Mouse (Mus musculus): ENCODE data around the gene Pbld2. TPM values are rescaled to one million over a fixed set of nuclear protein-coding genes. Genes with fewer than 3 reads are reported as not detected.
A peak's percentile ranks its signal among the peaks of the same experiment; 100 is the strongest.
"Not testable (repeated sequence)": the region's sequence is repeated elsewhere in the genome, so short reads cannot be mapped to it uniquely, and the experiment has no call there.

Pbld2 gene
- total RNA-seq, 2 experiments from 2014 or later, result 1.7 to 2.3 TPM

DNA sequence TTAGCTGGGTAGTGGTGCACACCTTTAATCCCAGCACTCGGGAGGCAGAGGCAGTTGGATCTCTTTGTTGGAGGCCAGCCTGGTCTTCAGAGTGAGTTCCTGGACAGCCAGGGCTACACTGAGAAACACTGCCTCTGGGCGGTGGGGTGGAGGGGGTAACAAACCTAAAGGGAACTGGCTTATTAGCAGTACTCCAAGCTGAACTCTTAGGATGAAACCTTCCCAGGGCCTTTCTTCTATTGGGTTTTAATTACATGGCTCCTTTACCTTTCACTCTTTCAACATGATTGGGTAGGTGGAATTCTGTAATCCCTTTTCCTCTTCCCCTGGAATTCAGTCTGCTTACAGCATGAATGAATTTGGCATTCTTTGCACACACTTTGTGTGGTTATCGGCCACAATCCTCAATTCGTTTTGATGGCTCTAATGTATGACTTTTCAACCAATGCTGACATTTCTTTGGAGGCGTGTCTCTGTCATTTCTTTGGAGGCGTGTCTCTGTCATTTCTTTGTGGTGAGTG, 1.4 kb downstream of the Pbld2 start:
- no peak for DNase-seq

DNA sequence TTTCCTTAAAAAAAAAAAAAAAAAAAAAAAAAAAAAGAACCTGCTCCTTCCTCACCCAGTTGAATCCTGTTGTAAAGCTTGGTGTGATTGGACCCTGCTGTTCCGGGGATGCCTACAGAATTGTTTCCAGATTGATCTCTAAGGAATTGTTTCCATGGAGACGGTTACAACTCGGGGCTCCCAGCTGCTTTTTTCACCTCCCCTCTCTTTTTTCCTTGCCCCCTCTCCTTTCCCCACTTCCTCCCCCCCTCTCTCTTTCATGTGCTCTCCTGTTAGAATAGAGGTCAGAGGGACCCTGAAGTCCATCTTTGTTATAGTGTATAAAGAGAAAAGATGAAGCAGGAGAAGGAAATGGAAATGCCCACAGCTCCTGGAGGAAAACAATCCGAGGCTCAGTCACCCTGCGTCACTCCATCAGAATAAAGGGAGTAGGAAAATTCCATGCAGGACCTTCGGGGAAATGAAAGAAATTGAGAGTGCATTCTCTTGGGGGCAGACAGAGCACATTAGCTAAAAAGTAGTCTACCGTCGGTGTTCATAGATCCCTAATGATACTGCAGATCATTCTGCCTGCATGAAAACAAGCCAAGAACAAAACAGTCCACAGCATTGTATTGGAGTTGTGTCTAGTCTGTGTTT, 2.2 kb downstream of the Pbld2 start:
- peak in 1 of 2 experiments; percentile 26 for DNase-seq

- no peak for DNase-seq
Observed at GRCm38 (mm10) chr10:63026795-63027160, 2.7 kb downstream of the Pbld2 start.

GRCm38 (mm10) chr10:63027376-63028161, 3.5 kb downstream of the Pbld2 start:
- no peak for DNase-seq

DNA sequence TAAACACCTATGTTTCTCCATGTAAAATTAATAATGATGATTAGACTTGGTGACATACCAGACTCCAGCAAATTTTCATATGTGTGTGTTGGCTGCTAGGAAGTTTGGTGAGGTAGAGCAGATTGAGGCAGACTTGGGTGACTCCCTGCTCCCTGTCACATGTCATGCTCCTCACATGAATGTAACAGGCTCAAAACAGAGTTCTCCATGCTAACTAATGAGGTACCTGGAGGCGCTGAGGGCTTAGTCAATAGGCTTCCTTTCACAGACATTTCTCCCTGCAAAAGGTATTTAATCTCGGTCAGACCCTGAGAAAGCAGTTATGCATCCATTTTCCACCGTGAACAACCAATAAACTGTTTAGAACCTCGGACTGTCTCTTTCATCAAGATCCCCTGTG, 4.3 kb downstream of the Pbld2 start:
- DNase-seq, result no peak

DNA sequence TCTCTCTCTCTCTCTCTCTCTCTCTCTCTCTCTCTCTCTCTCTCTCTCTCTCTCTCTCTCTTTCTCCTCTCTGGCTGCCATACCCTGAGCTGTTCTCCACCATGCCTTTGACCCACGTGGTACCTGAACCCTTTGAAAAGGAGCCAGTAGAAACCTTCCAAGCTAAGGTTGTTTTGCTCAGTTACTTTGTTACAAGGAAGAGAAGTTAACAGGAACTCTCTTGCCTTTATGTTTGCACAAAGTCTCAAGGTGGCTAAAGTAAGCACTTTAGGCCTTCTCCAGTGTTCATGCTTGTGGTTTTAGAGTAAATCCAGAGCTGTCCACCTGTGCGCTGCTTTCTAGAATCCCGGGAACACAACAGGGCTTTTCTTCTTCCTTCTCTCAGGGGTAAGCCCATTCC, 8.2 kb downstream of the Pbld2 start:
- DNase-seq, result no peak

GRCm38 (mm10) chr10:63032956-63033355, 8.8 kb downstream of the Pbld2 start:
- DNase-seq, result no peak

DNA sequence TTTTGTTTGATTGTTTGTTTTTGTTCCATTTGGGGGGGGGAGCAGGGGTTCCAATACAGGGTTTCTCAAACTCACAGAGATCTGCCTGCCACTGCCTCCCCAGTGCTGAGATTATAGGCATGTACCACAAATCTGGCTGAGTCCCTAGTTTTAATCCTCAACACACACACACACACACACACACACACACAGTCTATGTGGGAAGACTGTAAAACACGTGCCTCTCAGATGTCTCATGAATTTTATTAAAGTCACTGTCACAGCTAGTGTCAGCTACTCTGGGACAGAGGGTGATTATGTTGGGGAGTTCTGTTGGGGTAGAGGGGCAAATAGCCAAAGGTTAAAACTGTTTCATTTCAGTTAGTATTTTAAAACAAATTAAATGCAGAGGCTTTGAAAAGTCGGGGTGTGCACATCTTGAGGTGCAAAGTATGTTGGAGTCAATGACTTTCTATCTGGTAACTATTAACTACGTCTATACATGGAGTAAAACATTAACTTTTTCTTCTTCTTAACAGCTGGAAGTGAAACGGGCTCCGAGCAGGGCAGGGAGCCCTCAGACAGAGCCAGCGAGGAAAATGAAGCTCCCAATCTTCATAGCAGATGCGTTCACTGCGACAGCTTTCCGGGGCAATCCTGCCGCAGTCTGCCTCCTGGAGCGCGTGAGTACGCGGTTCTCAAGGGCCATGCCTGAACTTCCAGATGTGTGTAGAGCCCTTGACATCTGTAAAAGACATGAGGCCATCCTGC, 14.6 kb downstream of the Pbld2 start:
- no peak for DNase-seq

- DNase-seq, result no peak
Observed at GRCm38 (mm10) chr10:63039867-63040628, 15.9 kb downstream of the Pbld2 start.

DNA sequence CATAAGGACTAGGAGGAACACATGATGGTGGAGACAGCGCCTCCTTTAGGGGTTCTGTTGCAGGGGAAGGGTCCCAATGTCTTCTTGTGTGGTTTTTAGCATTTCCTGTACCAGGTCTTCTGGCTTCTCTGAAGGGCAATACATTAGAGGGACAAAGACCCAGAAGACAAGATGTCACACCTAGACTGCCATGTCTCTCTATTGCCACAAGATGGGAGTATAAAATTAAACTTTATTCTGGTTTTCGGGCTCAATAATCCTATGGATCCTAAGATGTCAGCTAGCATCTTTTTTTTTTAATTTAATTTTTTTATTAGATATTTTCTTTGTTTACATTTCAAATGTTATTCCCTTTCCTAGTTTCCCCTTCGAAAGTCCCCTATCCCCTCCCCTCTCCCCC, 19.0 kb downstream of the Pbld2 start:
- no peak for DNase-seq

GRCm38 (mm10) chr10:63047751-63048150, 23.6 kb downstream of the Pbld2 start:
- DNase-seq, result no peak

DNA sequence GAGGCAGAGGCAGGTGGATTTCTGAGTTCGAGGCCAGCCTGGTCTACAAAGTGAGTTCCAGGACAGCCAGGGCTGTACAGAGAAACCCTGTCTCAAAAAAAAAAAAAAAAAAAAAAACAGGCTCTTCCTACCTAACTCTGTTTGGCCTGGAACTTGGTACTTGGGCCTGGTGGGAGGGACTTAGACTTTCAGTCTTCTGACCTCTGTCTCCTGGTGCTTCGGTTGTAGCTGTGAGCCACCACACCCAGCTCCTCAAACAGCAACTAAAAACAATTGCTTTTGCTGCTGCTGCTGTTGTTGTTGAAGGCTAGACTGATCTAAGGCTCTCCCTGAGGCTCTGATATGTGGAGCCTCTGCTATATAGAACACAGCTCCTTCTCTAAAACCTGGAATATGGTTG, 25.0 kb downstream of the Pbld2 start:
- no peak for DNase-seq

- no peak for DNase-seq
Observed at GRCm38 (mm10) chr10:63051267-63051666, 27.2 kb downstream of the Pbld2 start.

GRCm38 (mm10) chr10:63052011-63052410, 27.9 kb downstream of the Pbld2 start:
- DNase-seq, result no peak

DNA sequence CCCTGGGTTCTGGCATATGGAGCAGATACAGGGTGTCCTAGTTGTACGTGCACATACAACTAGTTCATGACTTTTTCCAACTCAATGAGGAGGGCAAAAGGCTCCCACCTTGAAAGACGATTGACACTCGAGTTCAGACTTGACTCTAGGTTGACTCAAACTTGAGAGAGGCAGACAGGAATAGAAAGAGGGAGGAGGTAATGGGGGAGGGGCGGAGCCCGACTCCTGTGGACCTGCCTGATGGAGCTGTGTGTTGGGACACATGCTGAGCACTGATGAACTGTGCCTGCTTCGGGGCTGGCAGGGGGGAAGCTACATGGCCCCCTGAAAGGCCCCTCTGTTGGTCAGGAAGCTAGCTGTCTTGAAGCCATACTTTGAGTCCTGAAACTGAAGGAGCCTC, 28.9 kb downstream of the Pbld2 start:
- no peak for DNase-seq

- not testable (repeated sequence) for DNase-seq
Observed at GRCm38 (mm10) chr10:63054071-63054470, 30.0 kb downstream of the Pbld2 start.

DNA sequence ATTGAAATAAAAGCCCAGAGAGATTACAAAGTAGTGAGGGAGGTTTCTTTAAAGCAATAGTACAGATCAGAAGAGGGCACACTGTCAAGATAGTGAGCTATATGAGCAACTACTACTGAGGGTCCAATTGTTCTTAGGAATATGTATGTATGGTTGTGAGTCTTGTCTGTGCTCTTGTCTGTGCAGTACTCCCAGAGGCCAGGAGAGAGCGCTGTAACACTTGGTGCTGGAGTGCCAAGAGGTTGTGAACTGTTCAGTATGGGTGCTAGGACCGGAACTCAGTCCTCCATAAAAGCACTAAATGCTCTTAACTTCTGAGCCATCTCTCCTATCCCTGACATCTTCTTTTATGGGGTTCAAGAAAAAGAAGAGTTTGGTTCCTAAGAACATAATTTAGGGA, 30.5 kb downstream of the Pbld2 start:
- no peak for DNase-seq

- no peak for DNase-seq
Observed at GRCm38 (mm10) chr10:63056966-63057750, 33.0 kb downstream of the Pbld2 start.

- no peak for DNase-seq
Observed at GRCm38 (mm10) chr10:63059862-63060261, 35.7 kb downstream of the Pbld2 start, which contains the start of gene Pbld1. Gene Pbld1, plus strand, starts transcription at chr10:63060162.

GRCm38 (mm10) chr10:63060406-63060805, 36.3 kb downstream of the Pbld2 start:
- no peak for DNase-seq

DNA sequence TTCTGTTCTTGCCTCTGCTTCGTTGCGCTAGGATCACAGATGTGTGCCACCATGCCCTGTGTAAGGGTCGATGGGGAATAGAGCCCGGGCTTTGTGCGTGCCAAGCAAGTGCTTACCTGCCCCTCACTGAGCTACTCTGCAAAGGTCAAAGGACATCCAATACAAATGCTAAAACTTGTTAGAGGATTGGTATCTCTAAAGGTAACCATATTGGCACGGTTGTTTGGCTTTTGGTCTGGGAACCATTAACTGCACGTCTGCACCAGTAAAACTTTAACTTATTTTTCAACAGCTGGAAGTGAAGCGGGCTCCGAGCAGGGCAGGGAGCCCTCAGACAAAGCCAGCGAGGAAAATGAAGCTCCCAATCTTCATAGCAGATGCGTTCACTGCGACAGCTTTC, 37.2 kb downstream of the Pbld2 start:
- no peak for DNase-seq

DNA sequence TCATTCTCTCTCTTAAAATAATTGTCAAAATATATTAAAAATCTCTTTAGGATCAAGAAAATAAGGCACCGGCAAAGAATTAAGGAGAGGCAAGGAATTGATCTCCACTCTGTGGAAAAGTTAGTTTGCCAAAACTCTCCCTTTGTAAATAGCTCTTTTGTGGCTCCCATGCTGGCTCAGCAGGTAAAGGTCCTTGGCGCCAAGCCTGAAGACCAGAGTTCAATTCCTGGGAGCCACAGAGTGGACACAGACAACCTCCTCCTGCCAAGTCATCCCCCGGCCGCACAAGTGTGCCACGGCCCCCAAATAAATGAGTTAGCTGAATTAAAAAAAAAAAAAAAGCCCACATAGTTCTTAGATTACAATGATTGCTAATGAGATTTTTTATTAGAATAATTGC, 38.6 kb downstream of the Pbld2 start:
- no peak for DNase-seq

Measured in layer of hippocampus, postnatal 36 days (tissue).